Mouse (Mus musculus) heart, postnatal 10 days (tissue): ENCODE data around the gene Zic1. TPM values are rescaled to one million over a fixed set of nuclear protein-coding genes. Genes with fewer than 3 reads are reported as not detected.

Source experiments
- DNase-seq, 2 experiments: peaks; one replicate each; pipeline ENCODE4 v3.0.0; 2021
- intact Hi-C: fragments of 180-260 bp; cut with DNase I; formaldehyde crosslinking; loops from one replicate; pipeline ENCODE4 v1.15.1; 2025
- total RNA-seq, 2 experiments: library from RNA; stranded (reverse); gene quantifications; 2 replicates each; pipeline ENCODE4 v1.2.3; 2021

Gene Zic1
- total RNA-seq, 2 experiments from 2014 or later = 0.10 to 0.12 TPM

GRCm38 (mm10) chr9:91369293-91369991 is 3.8 kb upstream of the Zic1 start:
- intact Hi-C loops = no loop called here
- no peak for DNase-seq

GRCm38 (mm10) chr9:91368946-91369292 is 3.3 kb upstream of the Zic1 start:
- DNase-seq = no peak
- intact Hi-C loops = no loop called here

- no peak for DNase-seq
- intact Hi-C loops = no loop called here
Observed at GRCm38 (mm10) chr9:91368150-91368549, 2.5 kb upstream of the Zic1 start.

- intact Hi-C loops = no loop called here
- DNase-seq = no peak
Observed at GRCm38 (mm10) chr9:91366999-91367811, 1.6 kb upstream of the Zic1 start.

GRCm38 (mm10) chr9:91366226-91366998 is 802 bp upstream of the Zic1 start:
- no peak for DNase-seq
- intact Hi-C loops = no loop called here

- no peak for DNase-seq
- intact Hi-C loops = no loop called here
Observed at GRCm38 (mm10) chr9:91364971-91365501, 574 bp downstream of the Zic1 start.

GRCm38 (mm10) chr9:91364127-91364970 is 1.3 kb downstream of the Zic1 start:
- intact Hi-C loops = no loop called here
- DNase-seq = no peak

- DNase-seq = no peak
- intact Hi-C loops = no loop called here
Observed at GRCm38 (mm10) chr9:91363814-91364126, 1.8 kb downstream of the Zic1 start.

GRCm38 (mm10) chr9:91363011-91363730 is 2.4 kb downstream of the Zic1 start:
- intact Hi-C loops = no loop called here

GRCm38 (mm10) chr9:91361856-91362601 is 3.6 kb downstream of the Zic1 start, which contains the start of gene Zic4:
Gene Zic4 (plus strand): TSS chr9:91362413.
- peak in 1 of 2 experiments; percentile 50 for DNase-seq
- intact Hi-C loops = no loop called here

More at GRCm38 (mm10) chr9:91363011-91363730, 2.4 kb downstream of the Zic1 start:
- no peak for DNase-seq

- DNase-seq = no peak
- intact Hi-C loops = no loop called here
Observed at GRCm38 (mm10) chr9:91361033-91361855, 4.4 kb downstream of the Zic1 start.

GRCm38 (mm10) chr9:91360151-91361032 is 5.2 kb downstream of the Zic1 start:
- intact Hi-C loops = no loop called here
- DNase-seq = no peak

GRCm38 (mm10) chr9:91358851-91359687 is 6.5 kb downstream of the Zic1 start:
- intact Hi-C loops = no loop called here
- DNase-seq = no peak

- DNase-seq = no peak
- intact Hi-C loops = no loop called here
Observed at GRCm38 (mm10) chr9:91357321-91357720, 8.3 kb downstream of the Zic1 start.

- intact Hi-C loops = no loop called here
- DNase-seq = no peak
Observed at GRCm38 (mm10) chr9:91356353-91356740, 9.3 kb downstream of the Zic1 start.

GRCm38 (mm10) chr9:91355629-91356352 is 9.8 kb downstream of the Zic1 start:
- intact Hi-C loops = no loop called here
- no peak for DNase-seq
